Mouse (Mus musculus) intestine, embryonic 15.5 days (tissue): ENCODE measurements around the gene Sar1b. TPM values are rescaled to one million over a fixed set of nuclear protein-coding genes. Genes with fewer than 3 reads are reported as not detected.

ENCODE experiments used
- ATAC-seq: fragments of 200-750 bp; cut with Nextera tagmentation; 2 replicates; pipeline ENCODE4 v1.8.0; 2017; ENCODE audit warnings: moderate TSS enrichment, moderate library complexity
- H3K27ac ChIP-seq: fragments of 300-500 bp; sonication (generic); 2 replicates; pipeline ENCODE4 v1.5.1; 2015; ENCODE audit warnings: mild to moderate bottlenecking, inconsistent platforms
- H3K27me3 ChIP-seq: fragments of 300-500 bp; sonication (generic); replicated peaks from 2 replicates; pipeline ENCODE4 v1.6.1; 2015; ENCODE audit warnings: inconsistent platforms
- H3K36me3 ChIP-seq: fragments of 300-500 bp; sonication (generic); 2 replicates; pipeline ENCODE4 v1.6.1; 2015; ENCODE audit warnings: inconsistent platforms
- H3K4me1 ChIP-seq: fragments of 300-500 bp; sonication (generic); replicated peaks from 2 replicates; pipeline ENCODE4 v1.6.1; 2015; ENCODE audit warnings: inconsistent platforms
- H3K4me2 ChIP-seq: fragments of 300-500 bp; sonication (generic); replicated peaks from 2 replicates; pipeline ENCODE4 v1.6.1; 2015; ENCODE audit warnings: mild to moderate bottlenecking, inconsistent platforms
- H3K4me3 ChIP-seq: fragments of 300-500 bp; sonication (generic); replicated peaks from 2 replicates; pipeline ENCODE4 v1.5.1; 2015; ENCODE audit warnings: inconsistent platforms
- H3K9ac ChIP-seq: fragments of 300-500 bp; sonication (generic); 2 replicates; pipeline ENCODE4 v1.6.1; 2015; ENCODE audit warnings: inconsistent platforms
- H3K9me3 ChIP-seq: fragments of 300-500 bp; sonication (generic); 2 replicates; pipeline ENCODE4 v1.6.1; 2016; ENCODE audit warnings: inconsistent platforms
- WGBS: fragments of 180-500 bp; shearing (Covaris S2); methylation state at CpG from one replicate; pipeline ENCODE4 v1.1.7; 2015; 5-methylcytosine and 5-hydroxymethylcytosine counted together
- polyA plus RNA-seq: library from polyadenylated mRNA; unstranded; fragments of >200 nt; fragmentation: Nextera tagmentation; extraction: Ambion mirVana; gene quantifications from 2 replicates; pipeline ENCODE4 v1.2.1, GENCODE M21; 2015

Gene Sar1b
- polyA plus RNA-seq, 1 experiment from 2014 or later = 171 TPM

DNA sequence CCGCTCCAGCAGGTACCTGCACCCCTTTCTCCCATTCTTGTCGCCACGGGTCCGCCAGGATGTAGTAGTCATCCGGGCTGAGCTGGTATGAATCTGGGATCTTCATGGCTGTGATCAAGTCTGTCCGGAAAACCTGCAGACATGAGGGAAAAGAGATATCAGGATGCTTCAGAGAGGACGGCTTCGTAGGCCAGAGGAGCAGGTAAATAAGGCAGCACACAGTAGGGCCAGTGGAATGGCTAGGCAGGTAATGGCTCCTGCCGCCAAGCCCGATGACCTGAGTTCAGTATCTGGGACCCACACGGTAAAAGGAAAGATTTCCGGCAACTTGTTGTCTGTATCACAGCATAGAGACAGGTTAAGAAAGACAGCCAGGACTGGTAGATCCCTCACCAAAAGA, 72.1 kb downstream of the Sar1b start:
- Histone ChIP-seq H3K27me3 (no peaks in the 10 kb centered on the region), H3K4me3 (no peak overlapping the region), H3K9ac (no peak overlapping the region), H3K27ac (no peak overlapping the region), H3K4me2 (no peak overlapping the region), H3K4me1 (peaks cover 5% of the 10 kb centered on the region; the same call in 1 of the 2 replicates), H3K36me3 (0 out of 2 replicates have a peak, but pooled peaks cover 4% of the 10 kb centered on the region), H3K9me3 (no peaks in the 10 kb centered on the region)
- 95% methylated on average over 12 of the region's 12 CpGs for WGBS
- ATAC-seq = no peak

DNA sequence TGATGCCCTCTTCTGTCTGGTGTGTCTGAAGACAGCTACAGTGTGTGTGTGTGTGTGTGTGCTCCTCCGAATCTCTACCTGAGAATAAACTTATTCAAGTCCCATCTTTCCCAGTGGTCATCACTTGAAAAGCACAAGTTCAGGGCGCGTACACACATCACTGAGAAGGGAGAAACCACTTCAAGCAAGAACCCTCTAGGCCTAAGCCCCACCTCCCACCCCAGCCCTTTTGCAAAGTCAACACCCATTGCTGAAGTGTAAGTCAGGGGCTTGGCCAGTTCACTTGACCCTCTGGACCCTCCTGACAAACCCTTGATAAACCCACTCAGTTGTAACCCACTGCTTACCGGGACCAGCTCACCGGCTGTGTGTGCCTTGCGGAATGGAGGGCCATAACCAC, 73.0 kb downstream of the Sar1b start:
- H3K36me3 ChIP-seq = 0 out of 2 replicates have a peak, but pooled peaks cover 4% of the 10 kb centered on the region
- peaks cover 13% of the 10 kb centered on the region; the same call in 1 of the 2 replicates for H3K4me1 ChIP-seq
- no peak for ATAC-seq
- 91% methylated on average over 6 of the region's 6 CpGs for WGBS
- H3K9me3 ChIP-seq = no peaks in the 10 kb centered on the region
- H3K4me3 ChIP-seq = no peak overlapping the region
- no peak overlapping the region for H3K4me2 ChIP-seq
- H3K9ac ChIP-seq = no peak overlapping the region
- no peak overlapping the region for H3K27ac ChIP-seq
- H3K27me3 ChIP-seq = no peaks in the 10 kb centered on the region

DNA sequence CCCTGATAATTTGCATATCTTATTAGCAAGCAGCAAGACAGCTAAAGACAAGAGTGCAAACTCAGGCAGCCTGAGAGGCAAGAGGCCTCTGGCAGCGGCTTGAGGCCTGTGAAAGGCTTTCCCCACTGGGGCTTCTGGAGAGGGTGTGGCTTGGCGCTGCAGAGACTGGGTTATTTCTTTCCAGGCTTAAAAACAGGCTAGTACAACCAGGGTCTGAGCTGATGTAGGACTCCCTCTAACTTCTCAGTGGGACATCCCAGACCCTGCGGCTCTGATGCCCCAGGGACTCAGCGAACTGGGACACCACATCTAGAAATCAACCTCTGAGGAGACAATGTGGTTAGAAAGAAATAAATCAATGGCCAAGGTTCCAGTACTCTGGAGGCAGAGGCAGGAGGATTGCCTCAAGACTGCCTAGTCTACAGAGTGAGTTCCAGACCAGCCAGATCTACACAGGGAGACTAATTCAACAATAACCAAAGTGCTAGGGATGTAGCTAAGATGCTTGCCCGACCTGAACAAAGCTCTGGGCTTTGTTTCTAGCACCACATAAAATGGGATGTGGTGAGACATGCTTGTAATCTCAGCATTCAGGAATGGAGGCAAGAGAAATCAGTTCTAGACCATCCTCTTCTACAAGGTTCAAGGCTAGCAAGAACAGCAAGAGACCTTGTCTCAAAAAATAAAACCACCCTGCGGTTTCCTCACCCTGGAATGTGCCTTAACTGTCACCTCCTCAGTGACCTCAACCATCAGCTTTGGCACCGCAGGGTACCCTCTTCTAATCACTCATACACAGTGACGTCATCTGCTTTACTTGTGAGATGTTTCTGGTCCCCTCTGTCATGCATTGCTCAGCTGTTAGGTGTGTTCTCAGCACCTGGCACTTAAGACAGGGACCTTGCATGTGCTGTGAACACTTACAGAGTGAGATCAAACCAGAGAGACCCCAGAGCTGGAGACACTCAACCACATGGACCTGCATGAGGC, 74.0 kb downstream of the Sar1b start:
- no peak for ATAC-seq
- no peak overlapping the region for H3K4me2 ChIP-seq

DNA sequence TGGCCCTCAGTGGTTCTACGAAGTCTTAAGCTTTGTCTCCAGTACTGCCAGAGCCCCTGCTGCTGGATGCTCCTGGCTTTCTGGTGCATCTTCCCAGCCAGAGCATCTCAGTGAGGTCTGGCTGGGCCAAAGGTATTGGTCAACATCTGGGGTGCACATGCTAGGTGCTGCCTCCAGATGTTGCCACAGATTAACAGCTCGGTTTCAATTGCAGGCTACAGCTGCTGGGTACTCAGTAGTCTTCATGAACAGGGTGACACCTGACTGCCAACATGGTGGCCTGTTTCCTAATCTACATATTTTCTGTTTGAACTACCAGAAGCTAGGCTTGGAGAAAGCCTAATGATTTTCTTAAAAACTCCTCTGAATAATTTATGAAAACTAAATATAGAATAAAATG, 75.6 kb downstream of the Sar1b start:
- Histone ChIP-seq H3K27ac (no peak overlapping the region), H3K4me3 (no peak overlapping the region), H3K36me3 (0 out of 2 replicates have a peak, but pooled peaks cover 4% of the 10 kb centered on the region), H3K9ac (no peak overlapping the region), H3K27me3 (no peaks in the 10 kb centered on the region), H3K4me1 (peaks cover 14% of the 10 kb centered on the region; the same call in 1 of the 2 replicates), H3K9me3 (no peaks in the 10 kb centered on the region), H3K4me2 (no peak overlapping the region)
- ATAC-seq = no peak
- 74% methylated on average over 2 of the region's 2 CpGs for WGBS

More for the DNA sequence above, 74.0 kb downstream of the Sar1b start:
- Histone ChIP-seq H3K9me3 (no peaks in the 10 kb centered on the region), H3K27me3 (no peaks in the 10 kb centered on the region), H3K36me3 (0 out of 2 replicates have a peak, but pooled peaks cover 4% of the 10 kb centered on the region), H3K4me3 (no peak overlapping the region), H3K9ac (no peak overlapping the region), H3K27ac (no peak overlapping the region), H3K4me1 (peaks cover 16% of the 10 kb centered on the region; the same call in 1 of the 2 replicates)
- 73% methylated on average over 8 of the region's 8 CpGs for WGBS

DNA sequence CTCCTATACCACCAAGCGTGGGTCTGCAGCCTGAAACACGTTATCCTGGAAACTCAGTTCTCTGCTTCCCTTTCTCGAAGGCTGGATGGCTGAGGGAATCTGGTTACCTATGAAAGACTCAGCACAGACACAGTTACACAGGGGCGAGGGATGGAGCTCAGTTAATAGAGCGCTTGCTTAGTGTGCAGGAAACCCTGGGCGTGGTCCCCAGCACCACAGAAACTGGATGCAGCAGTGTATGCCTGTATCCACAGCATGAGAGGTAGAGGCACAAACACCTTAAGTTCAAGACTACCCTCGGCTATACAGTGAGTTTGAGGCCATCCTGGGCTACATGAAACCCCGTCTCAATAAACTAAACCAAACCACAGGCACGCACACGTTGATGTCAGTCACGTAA, 76.5 kb downstream of the Sar1b start:
- H3K4me1 ChIP-seq = peaks cover 14% of the 10 kb centered on the region; the same call in 1 of the 2 replicates
- H3K36me3 ChIP-seq = 0 out of 2 replicates have a peak, but pooled peaks cover 4% of the 10 kb centered on the region
- no peaks in the 10 kb centered on the region for H3K27me3 ChIP-seq
- no peak overlapping the region for H3K9ac ChIP-seq
- ATAC-seq = no peak
- no peak overlapping the region for H3K4me3 ChIP-seq
- no peak overlapping the region for H3K4me2 ChIP-seq
- no peaks in the 10 kb centered on the region for H3K9me3 ChIP-seq
- no peak overlapping the region for H3K27ac ChIP-seq
- 75% methylated on average over 11 of the region's 11 CpGs for WGBS

DNA sequence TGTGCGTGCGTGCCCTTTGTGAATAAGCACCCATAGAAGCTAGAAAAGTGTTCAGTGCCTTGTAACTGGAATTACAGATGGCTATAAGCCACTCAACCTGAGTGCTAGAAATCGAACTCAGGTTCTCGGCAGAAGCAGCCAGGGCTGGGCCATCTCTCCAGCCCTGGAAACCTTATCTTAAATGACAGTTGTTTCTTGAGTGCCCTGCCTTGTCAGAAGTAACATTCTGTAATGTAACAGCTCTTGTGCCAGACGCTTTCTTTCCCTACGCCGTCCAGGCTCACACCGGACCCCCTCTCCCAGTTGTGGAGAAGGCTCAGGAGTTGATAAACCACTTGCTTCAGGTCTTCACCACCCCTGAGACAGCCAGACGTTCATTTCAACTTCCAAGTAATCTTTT, 77.2 kb downstream of the Sar1b start:
- Histone ChIP-seq H3K27me3 (no peaks in the 10 kb centered on the region), H3K27ac (peak overlapping the region; percentile 41; the same call in 1 of the 2 replicates), H3K36me3 (no peaks in the 10 kb centered on the region), H3K4me2 (no peak overlapping the region), H3K4me1 (peaks cover 14% of the 10 kb centered on the region; the same call in 1 of the 2 replicates), H3K9ac (no peak overlapping the region), H3K4me3 (no peak overlapping the region), H3K9me3 (no peaks in the 10 kb centered on the region)
- WGBS = 69% methylated on average over 9 of the region's 9 CpGs
- ATAC-seq = no peak

DNA sequence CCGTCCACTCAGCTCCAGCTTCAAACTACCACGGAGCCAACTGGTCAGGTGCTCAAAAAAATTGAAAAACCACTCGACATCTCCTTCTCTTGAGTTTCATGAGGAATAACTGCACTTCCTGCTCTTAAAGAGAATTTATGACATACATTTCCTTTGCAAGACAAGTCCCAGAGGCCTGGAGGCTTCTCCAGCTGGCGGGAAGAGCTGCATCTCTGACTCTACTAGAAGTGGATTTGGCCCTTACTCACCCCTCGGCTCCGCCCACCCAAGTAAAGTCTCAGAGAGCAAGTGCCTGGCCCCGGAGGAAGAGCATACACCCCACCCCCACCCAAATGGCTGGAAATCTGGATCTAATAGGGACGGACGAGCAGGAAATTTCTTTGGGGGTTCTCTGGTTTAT, 77.7 kb downstream of the Sar1b start:
- ATAC-seq = peak; percentile 66; the same call in 1 of the 2 replicates
- Histone ChIP-seq H3K9me3 (no peaks in the 10 kb centered on the region), H3K36me3 (no peaks in the 10 kb centered on the region), H3K4me2 (no peak overlapping the region), H3K27me3 (no peaks in the 10 kb centered on the region), H3K9ac (no peak overlapping the region), H3K4me3 (no peak overlapping the region), H3K27ac (no peak overlapping the region), H3K4me1 (peaks cover 14% of the 10 kb centered on the region; the same call in 1 of the 2 replicates)
- 27% methylated on average over 9 of the region's 9 CpGs for WGBS

Other genes starting within 250 kb of the Sar1b start
- gene Phykpl, start 178.9 kb upstream of the Sar1b start, polyA plus RNA-seq = 18.5 and 21.1 TPM in 2 replicates
- 381 and 414 TPM in 2 replicates for gene Hnrnpab, start 156.8 kb upstream of the Sar1b start, polyA plus RNA-seq
- 172 and 184 TPM in 2 replicates for gene Nhp2, start 144.0 kb upstream of the Sar1b start, polyA plus RNA-seq
- 38.2 and 42.6 TPM in 2 replicates for gene Rmnd5b, start 127.8 kb upstream of the Sar1b start, polyA plus RNA-seq
- 17.6 and 18.1 TPM in 2 replicates for gene N4bp3, start 112.8 kb upstream of the Sar1b start, polyA plus RNA-seq
- 3.2 and 3.3 TPM in 2 replicates for gene D930048N14Rik, start 112.7 kb upstream of the Sar1b start, polyA plus RNA-seq
- gene 0610009B22Rik, start 74.8 kb upstream of the Sar1b start, polyA plus RNA-seq = 96.0 and 105 TPM in 2 replicates
- 20.1 and 20.8 TPM in 2 replicates for gene Sec24a, start 53 bp upstream of the Sar1b start, polyA plus RNA-seq
- 1.3 and 1.4 TPM in 2 replicates for gene Jade2, start 94.0 kb downstream of the Sar1b start, polyA plus RNA-seq
- 84.7 and 90.3 TPM in 2 replicates for gene Cdkn2aipnl, start 204.0 kb downstream of the Sar1b start, polyA plus RNA-seq
- gene Ube2b, start 237.1 kb downstream of the Sar1b start, polyA plus RNA-seq = 189 and 212 TPM in 2 replicates
- 5.4 and 6.6 TPM in 2 replicates for gene Cdkl3, start 240.5 kb downstream of the Sar1b start, polyA plus RNA-seq